Mouse (Mus musculus): Measurements from ENCODE around the gene Tmem151b.

Gene Tmem151b

GRCm38 (mm10) chr17:45564531-45565084 is 15.1 kb upstream of the Tmem151b start:
- no peak for ATAC-seq (ENCODE audit: low TSS enrichment)

GRCm38 (mm10) chr17:45563655-45564530 is 14.4 kb upstream of the Tmem151b start, which contains the start of gene Slc35b2:
Slc35b2 (plus strand) TSS chr17:45563874.
- ATAC-seq (ENCODE audit: low TSS enrichment), result peak; percentile 83

DNA sequence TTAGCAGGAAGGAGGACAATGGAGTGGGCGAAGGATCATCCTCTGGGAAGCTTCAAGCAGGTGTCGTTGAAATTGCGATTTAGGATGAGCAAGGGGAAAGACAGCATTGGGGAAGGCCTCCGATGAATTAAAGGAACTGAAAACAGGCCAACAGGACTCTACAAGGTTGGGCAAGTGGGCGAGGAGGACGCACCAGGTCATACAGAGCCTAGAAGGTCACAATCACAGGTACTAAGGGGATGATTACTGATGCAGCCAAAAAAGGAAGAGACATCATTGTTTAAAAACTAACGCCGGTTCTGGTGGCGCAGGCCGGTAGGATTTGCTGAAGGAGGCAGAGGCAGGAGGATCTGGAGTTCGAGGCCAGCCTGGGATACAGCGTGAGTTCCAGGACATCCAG is 13.7 kb upstream of the Tmem151b start:
- ATAC-seq (ENCODE audit: low TSS enrichment), result no peak

GRCm38 (mm10) chr17:45559732-45560525 is 10.5 kb upstream of the Tmem151b start:
- ATAC-seq (ENCODE audit: low TSS enrichment), result no peak

DNA sequence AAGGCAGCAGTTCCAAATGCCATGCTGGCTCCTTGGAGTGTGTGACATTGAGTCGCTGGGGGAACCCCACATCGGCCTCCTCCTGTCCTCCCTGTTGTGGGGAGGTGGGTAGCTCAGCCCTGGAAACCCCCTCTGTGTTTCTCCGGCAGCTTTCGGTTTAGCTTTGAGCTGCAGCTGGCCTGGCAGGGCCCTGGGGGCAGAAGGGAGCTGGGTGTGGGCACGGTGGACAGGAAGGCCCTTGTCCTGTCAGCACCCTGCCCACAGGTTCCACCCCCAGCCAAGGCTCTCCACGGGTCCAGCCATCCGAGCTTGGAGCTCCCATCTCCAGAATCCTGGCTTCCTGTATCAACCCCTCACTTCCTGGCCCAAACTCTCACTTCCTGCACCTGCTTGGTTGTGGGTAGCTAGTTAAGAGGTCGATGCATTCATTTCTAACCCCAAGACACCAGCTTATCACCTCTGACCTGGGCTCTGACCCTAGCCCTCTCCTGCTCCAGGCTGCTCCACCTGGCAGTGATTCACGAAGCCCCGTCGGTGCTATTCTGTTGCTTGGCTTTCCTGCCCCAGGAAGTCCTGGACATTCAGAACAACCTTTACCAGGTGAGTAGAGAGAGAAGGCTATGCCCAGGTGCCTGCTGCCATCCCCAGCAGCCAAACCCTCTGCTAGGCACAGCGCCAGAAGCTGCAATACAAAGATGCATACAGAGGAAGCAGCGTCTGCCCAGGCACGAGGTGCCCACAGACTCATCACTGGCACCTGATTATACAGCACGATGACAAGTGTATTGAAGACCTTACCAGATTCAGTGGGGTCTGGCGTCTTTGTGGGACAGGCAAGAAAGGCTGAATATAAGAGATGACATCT is 8.8 kb upstream of the Tmem151b start:
- no peak for ATAC-seq (ENCODE audit: low TSS enrichment)

DNA sequence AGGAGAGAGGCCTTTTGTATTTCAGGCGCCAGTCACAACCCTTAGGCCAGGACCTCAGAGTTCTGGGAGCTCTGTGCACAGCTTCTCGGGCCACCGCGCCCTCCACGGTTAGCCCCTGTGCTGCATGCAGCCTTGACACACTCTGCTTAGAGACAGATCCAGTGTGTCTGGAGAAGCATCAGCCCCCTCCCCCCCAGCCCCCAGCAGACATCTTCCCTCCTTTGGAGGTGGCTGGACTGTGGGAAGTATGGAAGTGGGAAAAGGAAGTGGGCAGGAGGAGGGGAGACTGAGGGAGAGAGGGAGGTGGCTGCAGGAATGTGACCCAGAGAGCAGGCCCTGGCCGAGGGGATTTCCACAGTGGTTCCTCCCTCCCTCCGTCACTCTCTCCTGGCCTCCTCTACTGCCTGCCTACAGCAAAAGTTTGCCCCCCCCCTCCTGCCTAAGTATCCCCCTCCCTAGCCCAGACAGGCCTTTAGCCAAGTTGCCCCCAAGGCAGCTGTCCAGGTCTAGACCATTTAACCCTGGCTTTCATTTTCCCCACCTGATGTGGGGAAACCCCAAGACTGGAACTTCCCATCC is 7.9 kb upstream of the Tmem151b start:
- ATAC-seq (ENCODE audit: low TSS enrichment), result no peak

- no peak for ATAC-seq (ENCODE audit: low TSS enrichment)
These were observed 7.2 kb upstream of the Tmem151b start for GRCm38 (mm10) chr17:45556514-45557245.

- no peak for ATAC-seq (ENCODE audit: low TSS enrichment)
These were observed 6.6 kb upstream of the Tmem151b start for GRCm38 (mm10) chr17:45556107-45556489.

- ATAC-seq (ENCODE audit: low TSS enrichment), result peak; percentile 50
These were observed 6.1 kb upstream of the Tmem151b start, which contains the start of gene Nfkbie for GRCm38 (mm10) chr17:45555452-45556106. Nfkbie (plus strand) TSS chr17:45555703.

DNA sequence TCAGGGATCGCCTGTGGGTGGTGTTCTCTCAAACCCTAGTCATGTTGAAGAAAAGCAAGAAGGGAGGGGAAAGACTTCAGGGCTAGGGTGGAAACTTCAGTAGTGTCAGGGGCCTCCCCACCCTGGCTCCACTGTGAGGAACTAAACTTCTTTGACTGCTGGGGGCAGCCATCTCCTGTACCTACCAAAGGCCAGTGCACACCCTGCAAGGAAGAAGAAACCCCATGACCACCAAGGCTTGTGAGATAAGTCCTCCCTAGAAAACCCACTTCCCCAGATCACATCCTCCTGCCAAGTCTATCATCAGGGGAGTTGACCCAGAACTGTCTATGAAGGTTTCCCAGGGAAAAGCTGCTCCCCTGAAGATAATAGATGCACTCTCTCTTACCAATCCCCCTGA is 4.9 kb upstream of the Tmem151b start:
- ATAC-seq (ENCODE audit: low TSS enrichment), result no peak

DNA sequence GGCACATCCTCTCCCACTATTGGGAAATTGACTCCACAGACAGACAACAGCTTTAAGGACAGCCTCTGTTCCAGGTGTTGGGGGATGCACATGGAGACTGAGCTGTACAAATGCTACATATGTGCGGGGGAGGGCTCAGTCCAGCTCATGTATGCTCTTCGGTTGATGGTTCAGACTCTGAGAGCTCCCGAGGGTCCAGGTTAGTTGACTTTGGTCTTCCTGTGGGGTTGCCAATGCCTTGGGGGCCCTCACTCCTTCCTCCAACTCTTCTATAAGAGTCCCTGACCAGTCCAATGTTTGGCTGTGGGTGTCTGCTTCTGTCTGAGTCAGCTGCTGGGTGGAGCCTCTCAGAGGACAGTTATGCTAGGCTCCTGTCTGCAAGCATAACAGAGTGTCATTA is 3.6 kb upstream of the Tmem151b start:
- no peak for ATAC-seq (ENCODE audit: low TSS enrichment)

GRCm38 (mm10) chr17:45551816-45552451 is 2.5 kb upstream of the Tmem151b start:
- peak; percentile 35 for ATAC-seq (ENCODE audit: low TSS enrichment)

GRCm38 (mm10) chr17:45551249-45551796 is 1.8 kb upstream of the Tmem151b start:
- ATAC-seq (ENCODE audit: low TSS enrichment), result no peak

DNA sequence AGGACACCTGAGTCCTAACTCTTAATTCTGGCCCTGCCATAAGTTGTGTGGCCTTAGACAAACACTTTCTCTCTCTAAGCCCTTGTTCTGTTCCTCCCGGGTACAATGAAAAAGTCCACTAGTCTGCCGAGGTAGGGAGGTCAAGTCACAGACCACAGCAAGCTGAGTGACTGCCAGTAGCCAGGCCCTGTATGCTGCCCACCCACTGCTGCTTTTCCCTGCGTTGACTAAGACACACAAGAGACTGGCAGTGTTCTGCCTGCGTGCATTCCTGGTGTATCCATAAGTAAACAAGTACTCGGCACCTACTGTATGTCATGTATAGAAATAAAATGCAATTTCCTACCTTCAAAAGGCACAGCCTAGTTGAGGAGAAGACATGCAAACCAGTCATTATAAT is 776 bp upstream of the Tmem151b start:
- no peak for ATAC-seq (ENCODE audit: low TSS enrichment)

- ATAC-seq (ENCODE audit: low TSS enrichment), result no peak
These were observed 650 bp downstream of the Tmem151b start for GRCm38 (mm10) chr17:45548541-45549512.

GRCm38 (mm10) chr17:45547461-45548190 is 1.9 kb downstream of the Tmem151b start:
- no peak for ATAC-seq (ENCODE audit: low TSS enrichment)

DNA sequence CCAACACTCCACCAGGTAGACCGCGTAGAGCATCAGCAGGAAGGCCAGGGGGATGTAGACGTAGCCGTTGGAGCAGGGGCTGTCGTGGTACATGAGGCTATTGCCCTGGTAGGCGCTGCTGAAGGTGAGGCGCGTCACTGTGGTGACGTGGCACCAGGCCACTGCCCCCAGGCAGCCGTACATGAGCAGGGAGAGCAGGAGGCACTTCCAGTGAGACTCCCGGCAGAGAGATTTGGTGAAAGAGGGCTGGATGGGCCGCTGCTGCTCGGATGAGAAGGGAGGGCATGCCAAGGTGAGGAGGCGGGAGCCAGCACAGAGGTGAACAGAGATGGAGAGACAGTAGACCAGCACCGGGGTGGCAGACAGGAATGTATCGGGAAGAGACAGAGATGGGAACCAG is 2.5 kb downstream of the Tmem151b start:
- no peak for ATAC-seq (ENCODE audit: low TSS enrichment)
